Mouse (Mus musculus): ENCODE data around the gene Gpatch4. TPM values are rescaled to one million over a fixed set of nuclear protein-coding genes. Genes with fewer than 3 reads are reported as not detected.
A peak's percentile ranks its signal among the peaks of the same experiment; 100 is the strongest.

Gpatch4 gene
- 10 to 100 TPM; 17.5 to 19.1 TPM for total RNA-seq (2021)
- long read RNA-seq, experiment 1, transcript Gpatch4-201 (8 exons, 1,630 nt): major isoform, 10 of 14 reads
- long read RNA-seq, experiment 1, partial matches to known transcripts: 1 of 14 reads
- long read RNA-seq, experiment 1, other reads (novel, unspliced or antisense): 3 of 14 reads
- long read RNA-seq, experiment 2, transcript Gpatch4-201 (8 exons, 1,630 nt): major isoform, 6 of 11 reads
- long read RNA-seq, experiment 2, partial matches to known transcripts: 1 of 11 reads
- long read RNA-seq, experiment 2, other reads (novel, unspliced or antisense): 4 of 11 reads

DNA sequence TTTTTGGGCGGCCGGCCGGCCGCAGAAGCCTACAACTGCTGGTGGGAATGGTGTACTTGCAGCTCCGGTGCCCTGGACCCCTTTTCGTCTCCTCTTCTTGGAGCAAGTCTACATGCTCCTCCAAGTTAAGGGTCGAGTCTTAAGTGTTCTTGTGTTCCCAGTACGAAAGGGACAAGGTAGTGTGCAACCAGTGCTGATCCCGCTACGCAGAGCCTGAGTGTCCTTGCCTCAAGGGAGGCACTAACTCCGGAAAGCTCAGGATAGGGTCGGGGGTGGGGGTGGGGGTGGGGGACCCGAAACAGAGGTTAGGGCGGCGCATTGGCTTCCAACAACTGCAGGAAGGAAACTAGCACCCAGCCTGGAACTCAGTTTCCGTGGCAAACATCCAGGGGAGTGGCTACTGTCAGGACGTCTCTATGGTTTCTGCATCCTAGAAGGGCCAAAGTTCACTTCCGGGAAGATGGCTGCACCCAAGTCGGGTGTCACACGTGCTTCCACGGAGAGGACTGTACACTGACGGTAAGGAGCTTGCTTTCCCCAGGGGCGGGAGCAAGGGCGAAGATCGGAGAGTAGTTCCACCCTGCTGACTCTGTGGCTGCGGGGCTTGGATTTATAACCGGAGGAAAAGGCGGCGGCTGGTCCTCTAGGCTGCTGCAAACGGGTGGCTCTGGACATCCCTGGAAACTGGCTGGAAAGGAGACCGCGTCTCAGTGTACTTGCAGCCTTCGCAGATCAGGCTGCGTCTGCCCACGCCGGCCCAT lies at the start of gene Gpatch4:
Gpatch4 (plus strand) TSS at position 448 of the 761 bp plus-strand sequence.
- intact Hi-C loops (cut with DNase I): no loop called here

DNA sequence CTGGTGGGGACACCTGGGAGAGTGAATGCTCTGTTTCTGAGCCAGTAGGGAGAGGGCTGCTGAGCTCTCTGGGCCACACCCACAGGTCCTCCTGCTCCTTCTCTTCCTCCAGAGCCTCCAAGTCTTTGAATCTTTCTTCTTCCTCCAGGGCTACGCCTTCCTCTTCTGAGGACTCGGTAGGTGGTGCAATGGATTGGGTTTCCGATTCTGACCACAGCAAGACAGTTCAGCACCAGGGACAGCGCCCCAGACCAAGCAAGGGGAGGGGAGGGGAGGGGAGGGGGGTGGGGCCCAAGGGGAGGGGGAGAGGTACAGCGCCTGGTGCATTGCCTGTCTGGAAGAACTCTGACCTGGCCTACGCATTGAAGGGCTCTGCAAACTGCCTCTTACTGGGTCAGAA lies 49.5 kb upstream of the Gpatch4 start:
- intact Hi-C loops (cut with DNase I): no loop called here
- no peak for DNase-seq (ENCODE audit: extremely low spot score in 1 of 2, low spot score in 2 of 2)
- no peak overlapping the region for H3K4me3 ChIP-seq
- TF ChIP-seq CTCF (IDR thresholded peaks at IDR 0.05): no peak
- H3K27ac ChIP-seq: no peak overlapping the region

More for the DNA sequence above, at the start of gene Gpatch4:
- Histone ChIP-seq H3K4me3 (peak within 1 kb of the TSS; percentile 61), H3K27ac (peak within 1 kb of the TSS; percentile 60)
- no peak for TF ChIP-seq CTCF (IDR thresholded peaks at IDR 0.05)
- DNase-seq (ENCODE audit: extremely low spot score in 1 of 2, low spot score in 2 of 2): peak; percentile 77 to 82

DNA sequence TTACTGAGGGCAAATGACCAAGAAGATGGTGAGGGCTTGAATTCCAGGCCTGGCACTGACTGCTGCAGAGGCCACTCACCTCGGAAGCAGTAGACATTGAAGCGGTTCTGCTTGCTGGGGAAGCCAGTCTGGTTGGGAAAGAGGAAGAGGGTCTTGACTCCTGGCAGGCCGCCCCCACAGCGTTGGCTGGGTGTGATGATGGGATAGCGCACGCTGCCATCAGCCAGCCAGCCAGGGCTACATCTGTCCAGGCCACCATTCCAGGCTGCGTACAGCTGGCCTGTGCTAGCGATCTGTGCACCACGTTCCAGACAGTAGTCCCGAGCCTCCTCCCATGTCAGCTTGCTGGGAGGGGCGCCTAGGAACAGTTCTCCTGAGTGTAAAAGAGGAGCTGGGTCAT lies 47.6 kb upstream of the Gpatch4 start:
- DNase-seq (ENCODE audit: extremely low spot score in 1 of 2, low spot score in 2 of 2): no peak
- intact Hi-C loops (cut with DNase I): no loop called here
- no peak for TF ChIP-seq CTCF (IDR thresholded peaks at IDR 0.05)
- Histone ChIP-seq H3K4me3 (no peak overlapping the region), H3K27ac (no peak overlapping the region)

DNA sequence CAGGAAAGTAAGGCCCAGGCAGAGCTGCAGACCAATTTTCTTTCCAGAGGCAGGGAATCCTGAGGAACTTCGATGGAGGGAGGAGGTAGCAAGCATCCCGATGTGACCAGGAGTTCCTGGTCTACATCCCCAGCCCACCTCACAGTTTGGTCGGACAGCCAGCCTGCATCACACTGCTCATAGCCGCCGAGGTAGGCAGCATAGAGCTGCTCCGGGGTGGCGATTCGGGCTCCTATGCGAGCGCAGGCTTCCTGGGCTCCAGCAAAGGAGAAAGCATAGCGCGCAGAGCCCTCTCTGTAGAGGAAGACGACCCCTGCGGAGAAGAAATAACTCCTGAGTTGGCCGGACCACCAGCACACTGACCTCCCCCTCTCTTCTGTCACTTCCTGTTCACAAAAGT lies 46.5 kb upstream of the Gpatch4 start:
- intact Hi-C loops (cut with DNase I): no loop called here
- no peak overlapping the region for H3K27ac ChIP-seq
- no peak for TF ChIP-seq CTCF (IDR thresholded peaks at IDR 0.05)
- H3K4me3 ChIP-seq: peak overlapping the region; percentile 38; the same call in 1 of the 2 replicates
- no peak for DNase-seq (ENCODE audit: extremely low spot score in 1 of 2, low spot score in 2 of 2)

DNA sequence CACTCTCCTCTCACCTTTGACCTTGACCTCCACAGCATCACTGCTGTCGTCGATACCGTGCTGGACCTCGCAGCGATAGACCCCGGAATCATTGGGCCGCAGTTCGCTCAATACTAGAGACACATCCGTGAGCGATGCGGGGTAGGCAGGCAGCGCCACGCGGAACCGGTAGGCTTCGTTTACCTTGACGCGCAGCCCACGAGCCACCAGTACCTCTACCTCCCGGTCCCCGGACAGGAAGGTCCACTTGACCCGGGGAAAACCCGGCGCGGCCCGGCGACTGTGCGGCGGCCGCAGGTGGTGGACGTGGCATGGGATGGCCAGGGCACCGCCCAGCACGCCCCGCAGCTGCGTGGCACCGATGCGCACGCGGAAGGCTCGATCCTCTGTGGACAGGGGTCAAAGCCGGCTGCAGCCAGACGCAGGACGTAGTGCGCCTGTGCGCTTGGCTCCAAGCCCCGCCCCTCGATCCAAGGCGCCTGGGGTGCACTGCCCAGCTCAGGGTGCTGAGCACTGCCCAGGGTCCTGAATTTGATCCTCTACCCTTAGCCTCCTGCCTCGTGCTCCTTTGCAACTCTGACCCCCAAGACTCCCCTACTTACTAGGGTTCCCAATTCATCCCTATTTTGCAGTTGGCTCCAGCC lies 45.8 kb upstream of the Gpatch4 start:
- intact Hi-C loops (cut with DNase I): no loop called here

DNA sequence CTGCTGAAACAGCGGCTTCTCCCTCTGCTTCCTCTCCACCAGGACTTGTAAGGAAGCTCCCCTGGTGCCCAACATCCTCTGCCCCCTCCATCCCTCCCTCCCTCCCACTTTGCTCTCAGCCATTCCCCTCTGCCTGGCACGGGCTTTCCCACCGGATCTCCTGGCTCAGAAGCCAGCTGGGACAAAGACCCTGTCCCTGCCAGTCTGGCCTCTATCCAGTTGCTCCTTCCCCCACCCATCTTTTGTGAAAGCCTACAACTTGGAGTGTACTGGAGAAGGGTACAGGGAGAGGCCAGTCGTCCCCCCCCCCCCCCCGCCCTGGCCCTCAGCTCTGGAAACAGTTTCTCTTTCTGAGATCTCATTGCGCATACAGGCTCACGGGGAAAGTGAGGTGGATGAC lies 44.2 kb upstream of the Gpatch4 start:
- TF ChIP-seq CTCF (IDR thresholded peaks at IDR 0.05): no peak
- Histone ChIP-seq H3K27ac (peak overlapping the region; percentile 88; the same call in 1 of the 2 replicates), H3K4me3 (peak overlapping the region; percentile 49)
- DNase-seq (ENCODE audit: extremely low spot score in 1 of 2, low spot score in 2 of 2): peak in 1 of 2 experiments; percentile 60
- intact Hi-C loops (cut with DNase I): no loop called here

More for the DNA sequence above, 45.8 kb upstream of the Gpatch4 start:
- no peak for DNase-seq (ENCODE audit: extremely low spot score in 1 of 2, low spot score in 2 of 2)
- Histone ChIP-seq H3K4me3 (peak overlapping the region; percentile 38), H3K27ac (no peak overlapping the region)
- TF ChIP-seq CTCF (IDR thresholded peaks at IDR 0.05): no peak

DNA sequence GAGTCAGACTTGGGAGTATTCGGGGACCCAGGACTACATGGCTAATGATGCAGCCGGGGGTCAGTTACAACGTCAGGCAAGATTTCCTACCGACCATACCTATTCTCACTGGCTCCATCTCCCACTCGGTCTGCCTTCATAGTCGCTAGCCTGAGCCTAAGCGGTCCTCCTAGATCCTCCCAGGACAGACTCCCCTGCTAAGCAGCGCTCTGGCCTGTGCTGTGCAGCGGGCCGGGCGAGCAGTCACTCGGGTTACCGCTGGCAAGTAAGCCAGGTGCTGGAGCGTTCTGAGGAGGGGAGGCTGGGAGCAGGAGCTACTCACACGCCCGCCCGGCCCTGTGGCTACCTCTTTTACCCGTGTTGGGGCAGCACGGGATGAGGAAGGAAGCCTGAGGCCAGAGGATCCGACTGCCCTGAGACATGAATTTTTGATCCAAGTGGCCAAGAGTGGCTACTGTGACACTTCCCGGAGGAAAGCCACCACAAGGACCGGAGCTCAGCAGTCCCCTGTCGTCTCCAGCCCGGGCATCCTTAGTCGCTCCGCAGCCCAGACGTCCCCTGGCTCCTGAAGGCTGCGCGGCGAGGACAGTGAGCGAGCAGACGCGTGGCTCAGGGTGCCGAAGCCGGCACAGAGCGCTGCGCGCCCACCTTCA lies 43.5 kb upstream of the Gpatch4 start:
- intact Hi-C loops (cut with DNase I): no loop called here
- DNase-seq (ENCODE audit: extremely low spot score in 1 of 2, low spot score in 2 of 2): no peak
- TF ChIP-seq CTCF (IDR thresholded peaks at IDR 0.05): no peak
- Histone ChIP-seq H3K4me3 (peak overlapping the region; percentile 49), H3K27ac (peak overlapping the region; percentile 88)

DNA sequence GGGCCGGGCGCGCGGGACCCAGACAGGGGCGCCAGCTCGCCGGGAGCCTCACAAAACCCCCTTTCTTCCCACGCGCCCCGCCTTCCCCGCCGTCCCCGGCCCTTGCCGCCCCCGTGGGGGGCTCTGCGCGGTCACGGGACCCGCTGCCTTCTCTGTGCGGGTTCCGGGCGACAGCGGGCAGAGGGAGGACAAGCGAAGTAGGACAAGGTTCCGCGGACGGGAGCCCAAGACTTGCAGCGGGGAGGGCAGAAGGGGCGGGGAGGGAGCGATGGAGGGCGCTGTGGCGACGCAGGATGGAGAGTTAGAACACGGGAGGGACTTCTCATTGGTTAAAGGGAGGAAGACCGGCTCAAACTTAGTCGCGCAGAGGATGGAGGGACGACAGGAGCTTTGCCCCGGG lies 42.7 kb upstream of the Gpatch4 start, which contains the start of gene Bcan:
Bcan (minus strand) TSS at position 50 of the 400 bp plus-strand sequence.
- no peak for TF ChIP-seq CTCF (IDR thresholded peaks at IDR 0.05)
- peak within 1 kb of the TSS; percentile 88 for H3K27ac ChIP-seq
- H3K4me3 ChIP-seq: peak within 1 kb of the TSS; percentile 49
- intact Hi-C loops (cut with DNase I): no loop called here
- peak; percentile 54 to 70 for DNase-seq (ENCODE audit: extremely low spot score in 1 of 2, low spot score in 2 of 2)

DNA sequence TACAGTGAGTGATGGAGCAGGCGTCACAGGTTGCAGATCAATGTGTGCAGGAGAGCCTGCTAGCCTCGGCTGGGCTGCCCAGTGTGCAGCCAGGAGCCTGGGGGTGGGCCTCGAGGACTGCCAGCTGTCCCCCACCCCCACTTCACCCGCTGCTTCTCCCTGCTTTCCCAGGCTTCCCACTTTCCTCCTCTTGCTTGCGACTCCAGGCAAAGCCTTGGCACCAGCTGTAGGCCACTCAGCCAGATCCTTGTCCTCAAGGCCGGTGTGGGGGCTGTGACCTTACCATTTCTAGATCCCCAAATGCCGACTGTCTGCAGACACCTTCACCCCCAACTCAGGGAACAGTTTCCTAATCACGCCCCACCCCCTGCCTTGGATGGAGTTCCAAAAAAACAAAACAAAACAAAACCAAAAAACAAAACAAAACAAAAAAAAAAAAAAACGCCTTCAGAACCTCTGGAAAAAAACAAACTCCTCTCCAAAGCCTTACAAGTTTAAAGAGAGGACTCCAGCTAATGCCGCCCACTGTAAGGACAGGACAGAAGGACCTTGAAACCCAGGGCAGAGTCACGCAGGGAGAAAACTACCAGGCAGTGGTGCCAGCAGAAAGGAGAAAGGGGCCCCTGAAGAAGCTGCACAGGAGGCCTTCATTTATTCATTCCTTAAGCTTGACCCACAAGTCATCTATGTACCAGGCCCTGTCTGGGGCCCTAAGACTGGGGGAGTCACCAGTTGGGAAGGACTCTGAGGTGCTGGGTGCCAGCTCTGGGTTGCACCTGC lies 41.9 kb upstream of the Gpatch4 start:
- peak overlapping the region; percentile 88 for H3K27ac ChIP-seq
- intact Hi-C loops (cut with DNase I): no loop called here
- no peak for TF ChIP-seq CTCF (IDR thresholded peaks at IDR 0.05)

DNA sequence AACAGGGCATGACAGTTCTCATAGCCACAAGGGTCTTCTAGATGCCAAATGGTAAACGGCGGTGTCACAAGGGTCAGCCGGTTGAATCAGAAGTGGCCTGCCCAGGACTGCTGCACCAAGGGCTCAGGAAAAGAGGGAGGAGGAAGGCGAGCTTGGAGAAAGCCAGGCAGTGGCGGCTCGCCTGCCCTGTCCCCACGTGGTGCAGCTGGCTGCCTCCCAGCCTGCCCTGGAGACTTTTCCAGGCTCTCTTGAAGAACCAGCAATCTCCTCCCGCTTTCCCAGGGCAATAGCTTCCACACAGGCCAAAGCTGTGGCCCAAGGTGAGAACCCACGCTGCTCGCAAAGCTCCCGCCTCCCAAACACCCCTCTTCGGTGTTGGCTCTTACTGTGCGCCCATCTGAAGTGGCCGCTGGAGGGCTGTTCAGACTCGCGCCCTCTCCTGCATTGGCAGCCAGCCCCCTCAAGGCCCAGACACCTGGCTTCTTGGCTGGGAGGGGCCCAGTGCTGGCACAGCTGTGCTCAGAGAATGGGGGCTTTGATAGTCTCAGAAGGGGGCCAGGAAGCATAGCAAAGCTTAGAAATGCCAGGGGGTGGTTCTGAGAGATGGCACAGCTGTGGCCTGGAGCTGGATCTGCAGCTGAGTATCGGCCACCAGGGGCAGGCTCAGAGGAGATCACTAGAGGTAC lies 40.5 kb upstream of the Gpatch4 start:
- DNase-seq (ENCODE audit: extremely low spot score in 1 of 2, low spot score in 2 of 2): no peak
- Histone ChIP-seq H3K4me3 (no peak overlapping the region), H3K27ac (no peak overlapping the region)
- TF ChIP-seq CTCF (IDR thresholded peaks at IDR 0.05): no peak; the same call in 1 of the 2 replicates
- intact Hi-C loops (cut with DNase I): no loop called here

More for the DNA sequence above, 41.9 kb upstream of the Gpatch4 start:
- peak overlapping the region; percentile 49 for H3K4me3 ChIP-seq
- DNase-seq (ENCODE audit: extremely low spot score in 1 of 2, low spot score in 2 of 2): no peak
